8 mouse cellular contexts compared by ENCODE assay signal in genomic region chr9:121347981-121348380, GRCm38 (mm10). TPM values are rescaled to one million over a fixed set of nuclear protein-coding genes. Genes with fewer than 3 reads are reported as not detected.
DNase-seq lines count a peak whose midpoint lies in the region; ATAC-seq and TF ChIP-seq lines count a peak whose summit lies in the region.

No protein-coding gene starts in this region.

- H3K4me3 ChIP-seq in brown adipose tissue, adult 24 weeks (ENCODE audit: insufficient read depth, low read depth, low read length) = no peak overlapping the region
- H3K4me3 ChIP-seq in hindbrain, embryonic 14.5 days (replicated peaks; ENCODE audit: low read length) = no peak overlapping the region
- no peak overlapping the region for H3K4me3 ChIP-seq in lung, embryonic 14.5 days (ENCODE audit: low read depth, low read length)
- no peak overlapping the region for H3K4me3 ChIP-seq in stomach, embryonic 16.5 days (replicated peaks; ENCODE audit: low read length)

- WGBS in hindbrain, embryonic 14.5 days = 38% methylated on average over 10 of the region's 10 CpGs
- 23% methylated on average over 10 of the region's 10 CpGs for WGBS in lung, embryonic 14.5 days
- 33% methylated on average over 10 of the region's 10 CpGs for WGBS in stomach, embryonic 16.5 days

- H3K4me1 ChIP-seq in brown adipose tissue, adult 24 weeks (ENCODE audit: control insufficient read depth, insufficient read depth, insufficient read length, low read length) = peaks cover 49% of the 10 kb centered on the region
- H3K4me1 ChIP-seq in hindbrain, embryonic 14.5 days (replicated peaks; ENCODE audit: control insufficient read depth, insufficient read depth, low read length) = peaks cover 27% of the 10 kb centered on the region
- H3K4me1 ChIP-seq in lung, embryonic 14.5 days (ENCODE audit: insufficient read depth) = peaks cover 36% of the 10 kb centered on the region
- H3K4me1 ChIP-seq in stomach, embryonic 16.5 days (ENCODE audit: control insufficient read depth, insufficient read depth, low read length) = peaks cover 49% of the 10 kb centered on the region

- H3K9me3 ChIP-seq in hindbrain, embryonic 14.5 days (ENCODE audit: control insufficient read depth, low read length) = no peaks in the 10 kb centered on the region
- H3K9me3 ChIP-seq in lung, embryonic 14.5 days (ENCODE audit: low read depth, low read length) = no peaks in the 10 kb centered on the region
- H3K9me3 ChIP-seq in stomach, embryonic 16.5 days (replicated peaks; ENCODE audit: control insufficient read depth, low read length) = no peaks in the 10 kb centered on the region

- peak; percentile 40 to 67 for DNase-seq in adrenal gland, adult (ENCODE audit: inconsistent age in 2 of 2, low spot score in 1 of 2)
- DNase-seq in adrenal gland, postnatal 4 days (ENCODE audit: low spot score in 2 of 2) = no peak
- DNase-seq in gastrocnemius, adult 8-10 months (ENCODE audit: low spot score in 2 of 2) = peak; percentile 69 to 73
- no peak for DNase-seq in hindbrain, embryonic 14.5 days (ENCODE audit: low spot score)
- DNase-seq in lung, embryonic 14.5 days = peak; percentile 76
- DNase-seq in frontal cortex, postnatal 25 days (ENCODE audit: low spot score in 2 of 2) = no peak

- TF ChIP-seq CTCF in lung, embryonic 14.5 days (IDR thresholded peaks at IDR 0.05; ENCODE audit: low read depth) = no peak

- no peaks in the 10 kb centered on the region for H3K27me3 ChIP-seq in hindbrain, embryonic 14.5 days (ENCODE audit: control insufficient read depth, insufficient read depth, low read length)
- H3K27me3 ChIP-seq in lung, embryonic 14.5 days (ENCODE audit: insufficient read depth, low read length) = no peaks in the 10 kb centered on the region
- H3K27me3 ChIP-seq in stomach, embryonic 16.5 days (ENCODE audit: control insufficient read depth, insufficient read depth, low read length) = no peaks in the 10 kb centered on the region

- peak overlapping the region; percentile 21; the same call in 1 of the 2 replicates for H3K9ac ChIP-seq in hindbrain, embryonic 14.5 days
- 0 out of 2 replicates have a peak overlapping the region, but pooled peaks have one; percentile 1 for H3K9ac ChIP-seq in lung, embryonic 14.5 days
- H3K9ac ChIP-seq in stomach, embryonic 16.5 days (ENCODE audit: low read length) = no peak overlapping the region

- H3K36me3 ChIP-seq in hindbrain, embryonic 14.5 days (replicated peaks; ENCODE audit: control insufficient read depth, insufficient read depth) = no peaks in the 10 kb centered on the region
- no peaks in the 10 kb centered on the region for H3K36me3 ChIP-seq in lung, embryonic 14.5 days (ENCODE audit: insufficient read depth)
- no peaks in the 10 kb centered on the region for H3K36me3 ChIP-seq in stomach, embryonic 16.5 days (ENCODE audit: control insufficient read depth, insufficient read depth, low read length)

- ATAC-seq in hindbrain, embryonic 14.5 days (ENCODE audit: low FRiP score) = no peak
- ATAC-seq in lung, embryonic 14.5 days (ENCODE audit: insufficient read depth) = 0 out of 2 replicates have a peak, but pooled peaks have one; percentile 32
- peak; percentile 31; the same call in 1 of the 2 replicates for ATAC-seq in stomach, embryonic 16.5 days (ENCODE audit: insufficient read depth, low FRiP score)

- no peak overlapping the region for H3K4me2 ChIP-seq in hindbrain, embryonic 14.5 days (replicated peaks)
- H3K4me2 ChIP-seq in lung, embryonic 14.5 days = peak overlapping the region; percentile 41
- peak overlapping the region; percentile 34; the same call in 1 of the 2 replicates for H3K4me2 ChIP-seq in stomach, embryonic 16.5 days (ENCODE audit: low read depth, low read length)

- H3K27ac ChIP-seq in brown adipose tissue, adult 24 weeks (replicated peaks; ENCODE audit: low read depth, low read length) = peak overlapping the region; percentile 96
- H3K27ac ChIP-seq in hindbrain, embryonic 14.5 days = peak overlapping the region; percentile 71
- peak overlapping the region; percentile 93 for H3K27ac ChIP-seq in lung, embryonic 14.5 days (ENCODE audit: low read depth)
- H3K27ac ChIP-seq in stomach, embryonic 16.5 days (ENCODE audit: low read length) = peak overlapping the region; percentile 93

RNA-seq across cellular contexts. Expression of gene Trak1, which starts 50.7 kb away (rescaled TPM):
- 10 to 100 TPM; 76.0 to 83.4 TPM for total RNA-seq in adrenal gland, postnatal 4 days (2021)
- 64.3 and 66.0 TPM in 2 replicates for polyA plus RNA-seq in brown adipose tissue, adult 24 weeks (2012; ENCODE audit: insufficient read depth, insufficient read length, missing spikeins)
- total RNA-seq in gastrocnemius, adult 8-10 months (2022) = 100 to 1,000 TPM; 133 to 200 (median 169) TPM
- polyA plus RNA-seq in hindbrain, embryonic 14.5 days (2014; fragmentation: Nextera tagmentation; extraction: Ambion mirVana) = 63.0 and 65.9 TPM in 2 replicates
- polyA plus RNA-seq in lung, embryonic 14.5 days (2014; fragmentation: Nextera tagmentation; extraction: Ambion mirVana) = 20.8 and 20.9 TPM in 2 replicates
- polyA plus RNA-seq in stomach, embryonic 16.5 days (2015; fragmentation: Nextera tagmentation; extraction: Ambion mirVana) = 24.1 and 25.1 TPM in 2 replicates

Comparison
In these comparisons a context has a peak if more than half of its experiments do, and no peak if none do; other contexts are left out.
1. DNase-seq: peak in adrenal gland, adult (2 of 2), gastrocnemius, adult 8-10 months (2 of 2) and lung, embryonic 14.5 days (single experiment); none in adrenal gland, postnatal 4 days (0 of 2), hindbrain, embryonic 14.5 days (single experiment) and frontal cortex, postnatal 25 days (0 of 2).
2. Peak in every context shown above with its lines, with median percentiles within 50 percentile points of each other: H3K27ac ChIP-seq.